Mouse (Mus musculus) olfactory bulb, adult 2 months (tissue): ENCODE results near the gene Primpol. TPM values are rescaled to one million over a fixed set of nuclear protein-coding genes. Genes with fewer than 3 reads are reported as not detected.
"Not testable (repeated sequence)": the region's sequence is repeated elsewhere in the genome, so short reads cannot be mapped to it uniquely, and the experiment has no call there.

ENCODE experiments used
- H3K27ac ChIP-seq: fragments of 200-500 bp; 2 replicates; pipeline ENCODE4 v1.5.1; 2012; ENCODE audit warnings: low read depth, low read length; ENCODE audit not compliant: insufficient read depth
- H3K4me1 ChIP-seq: fragments of 200-500 bp; 2 replicates; pipeline ENCODE4 v1.6.1; 2012; ENCODE audit warnings: low read length; ENCODE audit not compliant: control insufficient read depth, insufficient read depth
- H3K4me3 ChIP-seq: fragments of 200-500 bp; 2 replicates; pipeline ENCODE4 v1.5.1; 2012; ENCODE audit warnings: mild to moderate bottlenecking, low read depth, low read length, moderate library complexity; ENCODE audit not compliant: insufficient read depth
- CTCF ChIP-seq: fragments of 200-500 bp; IDR thresholded peaks from 2 replicates; pipeline ENCODE4 v1.5.1; 2012; ENCODE audit warnings: low read depth, mild to moderate bottlenecking, low read length, moderate library complexity; ENCODE audit not compliant: insufficient read depth
- POLR2A ChIP-seq: fragments of 200-500 bp; IDR thresholded peaks from 2 replicates; pipeline ENCODE4 v1.6.1; 2012; ENCODE audit warnings: mild to moderate bottlenecking, low read depth, low read length, moderate library complexity; ENCODE audit not compliant: insufficient read depth
- WGBS: fragments of 180-500 bp; shearing (Covaris S2); methylation state at CpG from one replicate; pipeline ENCODE4 v1.1.7; 2018; 5-methylcytosine and 5-hydroxymethylcytosine counted together
- polyA plus RNA-seq: library from polyadenylated mRNA; stranded (reverse); fragments of >200 nt; gene quantifications from 2 replicates; pipeline ENCODE4 v1.2.4, GENCODE M21; 2012; ENCODE audit warnings: low replicate concordance; ENCODE audit not compliant: missing spikeins, insufficient read depth, insufficient read length

Primpol gene
- polyA plus RNA-seq, 1 experiment: not detected

DNA sequence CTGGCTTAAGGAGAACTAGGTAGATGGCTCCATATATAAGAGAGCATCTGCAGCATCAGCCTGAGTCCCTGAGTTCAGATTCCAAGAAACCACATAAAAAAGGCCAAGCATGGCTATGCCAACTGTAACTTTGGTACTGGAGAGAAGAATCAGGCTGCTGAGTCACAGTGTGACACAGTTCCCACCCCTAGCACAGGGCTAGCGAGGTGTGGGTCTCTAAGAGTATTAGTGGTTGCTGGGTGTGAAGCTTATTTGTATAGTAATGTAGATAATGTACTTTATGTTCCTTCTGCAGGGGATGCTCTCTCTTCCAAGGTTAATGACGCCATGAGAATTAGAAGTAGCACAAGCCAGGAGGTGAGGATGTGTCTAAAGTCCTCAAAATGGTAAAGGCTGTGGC, 20.5 kb downstream of the Primpol start:
- Histone ChIP-seq H3K4me1 (no peaks in the 10 kb centered on the region), H3K27ac (no peak overlapping the region), H3K4me3 (no peak overlapping the region)
- TF ChIP-seq POLR2A (no peak), CTCF (no peak)
- WGBS: 87% methylated on average over 2 of the region's 2 CpGs

DNA sequence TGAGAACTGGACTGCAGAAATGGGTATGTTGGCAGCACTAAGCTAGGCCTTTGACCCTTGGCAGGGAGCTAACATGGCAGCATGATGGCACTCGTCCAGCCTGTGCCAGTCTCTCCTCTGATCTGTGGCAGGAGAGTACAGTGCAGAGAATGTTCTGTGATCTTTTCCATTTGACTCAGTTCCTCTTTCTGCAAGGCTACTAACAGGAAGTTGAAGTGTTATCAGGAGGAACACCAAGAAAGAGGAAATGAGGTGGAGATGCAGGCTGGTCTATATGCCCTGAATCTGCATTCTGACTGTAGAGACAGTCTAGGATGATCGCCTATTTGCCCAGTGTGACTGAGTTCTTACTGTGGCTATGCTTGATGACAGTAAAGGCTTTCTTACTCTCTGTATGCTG, 21.4 kb downstream of the Primpol start:
- no peaks in the 10 kb centered on the region for H3K4me1 ChIP-seq
- TF ChIP-seq CTCF (no peak), POLR2A (no peak)
- no peak overlapping the region for H3K27ac ChIP-seq
- WGBS: 93% methylated on average over 2 of the region's 2 CpGs
- H3K4me3 ChIP-seq: no peak overlapping the region

DNA sequence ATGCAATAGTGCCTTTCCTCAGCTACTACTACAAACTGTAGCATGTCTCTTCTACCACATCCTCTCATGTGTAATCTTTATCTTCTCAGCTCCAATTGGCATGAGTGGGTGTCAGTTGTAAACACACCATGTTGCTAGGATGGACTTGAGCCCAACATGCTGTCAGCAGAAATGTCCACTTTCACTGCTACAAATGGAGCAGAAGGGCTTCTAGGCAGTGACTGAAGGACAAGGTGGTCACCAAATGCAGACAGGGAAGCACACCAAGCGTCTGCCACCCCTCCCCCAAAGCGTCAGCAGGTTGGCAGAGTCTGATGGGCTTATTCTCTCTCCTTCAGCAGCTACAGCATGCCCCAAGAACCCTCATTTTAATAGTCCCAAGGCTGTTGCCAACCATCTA, 23.2 kb downstream of the Primpol start:
- H3K4me3 ChIP-seq: no peak overlapping the region
- H3K4me1 ChIP-seq: no peaks in the 10 kb centered on the region
- WGBS: 83% methylated on average over 2 of the region's 2 CpGs
- H3K27ac ChIP-seq: no peak overlapping the region
- no peak for TF ChIP-seq POLR2A

DNA sequence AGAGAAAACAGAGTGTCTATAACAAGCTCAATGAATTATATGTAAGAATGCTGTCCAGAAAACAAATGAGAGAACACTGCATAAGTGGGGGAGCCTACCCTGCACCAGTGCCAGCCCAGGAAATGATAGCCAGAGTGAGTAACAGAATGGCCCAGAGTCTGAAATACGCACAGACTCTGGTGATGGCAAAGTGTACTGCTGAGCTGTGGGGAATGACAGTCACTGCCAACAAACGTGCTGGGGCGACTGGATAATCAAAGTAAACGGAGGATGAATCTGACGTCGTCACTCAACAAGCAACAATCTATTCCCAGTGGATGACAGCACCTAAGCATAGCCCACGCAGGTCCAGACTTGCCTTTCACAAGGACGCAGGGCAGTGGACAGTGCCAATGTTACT, 23.9 kb downstream of the Primpol start:
- WGBS: 78% methylated on average over 8 of the region's 8 CpGs
- no peak overlapping the region for H3K4me3 ChIP-seq
- H3K27ac ChIP-seq: no peak overlapping the region
- no peak for TF ChIP-seq CTCF
- no peak for TF ChIP-seq POLR2A
- H3K4me1 ChIP-seq: no peaks in the 10 kb centered on the region

DNA sequence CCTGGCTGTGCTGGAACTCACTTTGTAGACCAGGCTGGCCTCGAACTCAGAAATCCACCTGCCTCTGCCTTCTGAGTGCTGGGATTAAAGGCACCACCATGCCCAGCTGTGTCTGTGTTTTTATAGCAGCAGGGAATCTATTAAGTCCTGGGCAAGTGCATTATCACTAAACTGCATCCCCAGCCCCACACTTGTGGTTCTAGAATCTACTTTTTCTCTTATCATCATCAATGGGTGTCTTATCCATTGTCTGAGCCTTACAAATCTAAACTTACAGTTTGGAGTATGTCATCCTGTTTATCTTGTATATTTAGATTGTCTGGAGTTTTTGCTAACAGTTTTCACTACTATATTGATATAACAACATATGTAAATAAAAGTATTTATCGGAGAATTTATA, 28.3 kb downstream of the Primpol start:
- Histone ChIP-seq H3K4me1 (no peaks in the 10 kb centered on the region), H3K27ac (no peak overlapping the region), H3K4me3 (no peak overlapping the region)
- 96% methylated on average over 2 of the region's 2 CpGs for WGBS
- TF ChIP-seq CTCF (no peak), POLR2A (no peak)

DNA sequence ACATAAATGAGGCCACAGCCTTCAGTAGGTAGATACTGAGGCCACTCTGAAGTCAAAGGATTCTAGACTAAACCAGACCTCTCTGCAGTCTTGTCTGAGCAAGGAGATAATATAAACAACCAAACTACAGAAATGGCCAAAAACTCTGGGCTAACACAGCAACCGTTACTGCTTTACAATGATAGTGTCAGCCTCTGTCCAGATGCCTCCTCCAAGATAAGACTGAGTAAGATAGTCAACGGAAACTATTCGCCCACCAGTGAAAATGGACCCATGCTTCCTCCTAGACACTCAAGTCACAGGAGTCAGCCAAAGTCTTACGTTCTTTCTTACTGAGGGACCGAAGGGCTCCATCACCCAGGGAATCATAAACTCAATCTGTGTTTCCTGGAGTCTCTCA, 29.1 kb downstream of the Primpol start:
- H3K4me1 ChIP-seq: no peaks in the 10 kb centered on the region
- TF ChIP-seq CTCF (no peak), POLR2A (no peak)
- H3K27ac ChIP-seq: no peak overlapping the region
- no peak overlapping the region for H3K4me3 ChIP-seq
- 96% methylated on average over 5 of the region's 5 CpGs for whole genome bisulfite sequencing

DNA sequence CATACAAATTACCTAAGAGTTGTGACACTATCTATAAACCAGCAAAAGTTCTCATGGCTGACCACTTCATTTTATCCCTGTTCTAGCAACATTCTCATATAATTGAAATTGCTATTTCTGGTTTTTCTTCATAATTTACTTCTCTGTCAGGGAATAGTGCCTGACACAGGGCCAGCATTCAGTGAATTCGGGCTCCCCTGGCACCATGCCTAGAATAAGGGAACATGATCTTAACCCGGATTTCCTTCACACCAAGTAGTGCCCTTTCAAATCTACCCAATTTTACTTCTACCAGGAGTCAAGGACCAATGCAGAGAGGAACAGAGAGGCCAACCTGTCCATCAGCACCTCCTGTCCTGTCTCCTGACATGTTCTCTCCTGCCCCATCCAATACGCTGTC, 31.4 kb downstream of the Primpol start:
- Histone ChIP-seq H3K4me1 (no peaks in the 10 kb centered on the region), H3K4me3 (no peak overlapping the region), H3K27ac (no peak overlapping the region)
- WGBS: 54% methylated on average over 3 of the region's 3 CpGs
- TF ChIP-seq POLR2A (no peak), CTCF (no peak)

DNA sequence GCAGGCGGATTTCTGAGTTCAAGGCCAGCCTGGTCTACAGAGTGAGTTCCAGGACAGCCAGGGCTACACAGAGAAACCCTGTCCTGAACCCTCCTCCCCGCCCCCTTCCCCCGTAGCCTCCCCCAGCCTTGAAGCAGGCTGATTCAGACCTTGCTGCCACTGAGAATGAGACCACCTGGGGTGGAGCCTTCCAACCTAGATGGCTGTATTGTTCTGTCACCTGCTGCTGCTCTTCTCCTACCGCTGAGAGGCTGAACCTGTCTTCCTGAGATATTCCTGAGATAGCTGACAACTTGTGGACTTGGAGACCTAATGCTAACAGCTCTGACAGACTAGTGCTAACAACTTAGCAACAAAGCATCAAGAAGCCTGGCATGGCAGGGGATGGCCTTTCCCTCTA, 32.7 kb downstream of the Primpol start:
- WGBS: 64% methylated on average over 4 of the region's 4 CpGs
- H3K27ac ChIP-seq, H3K4me1 ChIP-seq, H3K4me3 ChIP-seq: not testable (repeated sequence)

DNA sequence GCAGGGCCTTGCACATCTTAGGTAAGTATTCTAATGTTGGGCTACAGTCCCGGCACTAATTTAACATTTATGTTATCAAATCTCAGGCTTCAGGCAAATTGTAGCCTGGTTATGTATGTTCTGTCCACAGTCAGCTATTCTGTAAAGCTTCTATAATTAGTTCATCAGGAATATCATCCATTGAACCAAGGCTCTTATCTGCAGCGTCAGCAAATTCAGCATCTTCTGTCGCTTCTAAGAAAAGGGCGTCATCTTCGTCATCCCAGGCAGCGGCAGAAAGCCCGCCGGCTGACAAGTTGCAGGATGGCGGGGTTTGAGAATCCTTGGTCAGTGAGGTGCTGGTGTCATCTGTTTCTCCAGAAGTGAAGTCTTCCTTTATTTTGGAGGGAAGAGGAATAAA, 38.2 kb downstream of the Primpol start:
- 95% methylated on average over 9 of the region's 9 CpGs for WGBS
- no peaks in the 10 kb centered on the region for H3K4me1 ChIP-seq
- no peak overlapping the region for H3K27ac ChIP-seq
- TF ChIP-seq POLR2A (no peak), CTCF (no peak)
- no peak overlapping the region for H3K4me3 ChIP-seq

DNA sequence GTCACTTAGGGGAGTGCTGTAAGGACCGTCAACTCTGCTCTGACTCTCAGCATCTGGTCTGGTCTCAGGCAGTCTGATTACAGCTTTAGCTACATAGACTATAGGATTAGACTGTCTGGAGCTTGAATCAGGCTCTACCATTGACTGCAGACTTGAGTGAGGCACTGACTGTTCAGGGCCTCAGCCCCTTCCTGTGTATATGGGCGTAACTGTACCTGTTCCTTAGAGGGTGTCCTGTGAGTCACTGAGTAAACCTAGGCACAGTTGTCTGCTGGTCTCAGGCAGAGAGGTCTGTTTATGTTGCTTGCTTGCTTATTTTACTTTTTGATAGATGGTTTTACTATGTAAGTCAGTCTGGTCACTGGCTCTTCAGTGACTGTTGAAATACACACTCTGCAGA, 43.0 kb downstream of the Primpol start:
- H3K27ac ChIP-seq: no peak overlapping the region
- H3K4me3 ChIP-seq: no peak overlapping the region
- no peaks in the 10 kb centered on the region for H3K4me1 ChIP-seq
- TF ChIP-seq CTCF (no peak), POLR2A (no peak)
- WGBS: 95% methylated on average over 2 of the region's 2 CpGs
